Mouse (Mus musculus) heart, postnatal 10 days (tissue): ENCODE results near the gene Tapbp. TPM values are rescaled to one million over a fixed set of nuclear protein-coding genes. Genes with fewer than 3 reads are reported as not detected.
A peak's percentile ranks its signal among the peaks of the same experiment; 100 is the strongest.

ENCODE experiments used
- DNase-seq, 2 experiments: peaks; one replicate each; pipeline ENCODE4 v3.0.0; 2021
- intact Hi-C: fragments of 180-260 bp; cut with DNase I; formaldehyde crosslinking; loops from one replicate; pipeline ENCODE4 v1.15.1; 2025
- microRNA-seq, 2 experiments: library from miRNA; unstranded; fragments of <30 nt; microRNA quantifications; one replicate each; pipeline ENCODE4 v1.2.0; 2022
- total RNA-seq, 2 experiments: library from RNA; stranded (reverse); gene quantifications; 2 replicates each; pipeline ENCODE4 v1.2.3; 2021

The Tapbp gene
- total RNA-seq, 2 experiments from 2014 or later = 85.4 to 98.6 TPM

GRCm38 (mm10) chr17:33959948-33960347 is 44.2 kb downstream of the Tapbp start:
- intact Hi-C loops = no loop called here
- no peak for DNase-seq

GRCm38 (mm10) chr17:33962876-33963275 is 47.2 kb downstream of the Tapbp start:
- intact Hi-C loops = no loop called here
- no peak for DNase-seq

- intact Hi-C loops = loop anchor here (1.0 kb wide), 1 partner anchor 1326 kb away; no protein-coding TSS in a partner anchor
- DNase-seq = no peak
These were observed 49.6 kb downstream of the Tapbp start for GRCm38 (mm10) chr17:33965082-33965845.

DNA sequence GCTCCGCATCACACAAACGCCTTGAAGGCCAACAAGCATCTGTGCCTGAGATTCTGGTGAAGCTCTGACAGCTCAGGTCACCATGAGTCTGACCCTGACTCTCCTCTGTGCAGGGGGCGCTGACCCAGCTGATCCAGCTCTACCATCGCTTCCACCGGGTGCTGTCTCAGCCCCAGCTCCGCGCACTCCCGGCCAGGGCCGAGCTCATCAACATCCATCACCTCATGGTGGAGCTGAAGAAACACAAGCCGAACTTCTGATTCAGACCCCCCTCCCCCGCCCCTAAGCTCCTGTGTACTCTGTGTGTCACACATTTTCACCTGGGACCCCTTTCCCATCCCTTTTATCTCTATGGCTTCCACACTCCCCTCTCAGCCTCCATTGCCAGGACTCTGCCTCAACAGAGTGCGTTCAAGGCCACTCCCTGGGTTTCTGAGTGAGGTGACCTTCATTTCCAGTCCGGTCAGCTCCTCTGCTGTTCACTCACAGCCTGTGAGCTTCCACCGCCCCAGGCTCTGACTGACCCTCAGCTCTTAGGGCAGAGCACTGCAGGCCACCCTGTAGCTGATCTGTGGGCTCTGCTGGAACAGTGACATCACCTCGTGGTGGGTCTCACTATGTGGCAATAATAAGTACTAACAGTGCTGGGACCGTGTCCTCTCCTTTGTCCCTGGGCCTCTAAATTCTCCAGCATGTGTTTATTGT is 50.3 kb downstream of the Tapbp start:
- no peak for DNase-seq
- intact Hi-C loops = loop anchor here (1.0 kb wide), 1 partner anchor 1325 kb away; no protein-coding TSS in a partner anchor

- intact Hi-C loops = loop anchor here (2.0 kb wide), 1 partner anchor 14 kb away; no protein-coding TSS in a partner anchor
- peak; percentile 80 to 86 for DNase-seq
These were observed 52.8 kb downstream of the Tapbp start for GRCm38 (mm10) chr17:33968489-33968888.

- intact Hi-C loops = loop anchor here (2.0 kb wide), 1 partner anchor 14 kb away; no protein-coding TSS in a partner anchor
- DNase-seq = peak in 1 of 2 experiments; percentile 55
These were observed 53.2 kb downstream of the Tapbp start for GRCm38 (mm10) chr17:33968927-33969326.

- intact Hi-C loops = loop anchor here (2.0 kb wide), 1 partner anchor 13 kb away; no protein-coding TSS in a partner anchor
- DNase-seq = no peak
These were observed 53.7 kb downstream of the Tapbp start for GRCm38 (mm10) chr17:33969394-33969793.

GRCm38 (mm10) chr17:33972691-33973090 is 57.0 kb downstream of the Tapbp start:
- DNase-seq = peak; percentile 45 to 67
- intact Hi-C loops = no loop called here

DNA sequence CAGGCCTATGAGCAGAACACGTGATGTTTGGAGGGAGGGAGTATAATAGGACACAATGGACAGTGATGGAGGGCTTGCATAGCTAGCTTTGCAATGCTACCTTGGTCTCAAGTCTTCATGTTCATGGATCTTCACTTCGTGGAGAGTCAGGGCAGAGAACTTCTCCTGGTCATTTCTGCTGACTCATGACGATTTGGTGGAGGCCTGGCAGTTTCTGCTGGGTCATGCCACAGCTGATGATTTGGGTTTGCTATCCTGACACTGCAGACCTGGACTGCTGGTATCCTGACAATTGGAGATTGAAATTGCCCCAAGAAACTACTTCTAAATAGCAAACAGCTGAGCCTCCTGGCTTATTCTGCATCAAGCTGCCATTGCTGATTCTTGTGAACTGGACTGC is 57.9 kb downstream of the Tapbp start:
- no peak for DNase-seq
- intact Hi-C loops = no loop called here

- DNase-seq = no peak
- intact Hi-C loops = no loop called here
These were observed 62.3 kb downstream of the Tapbp start for GRCm38 (mm10) chr17:33977861-33978557.

GRCm38 (mm10) chr17:33978631-33979031 is 62.9 kb downstream of the Tapbp start:
- peak; percentile 77 to 81 for DNase-seq
- intact Hi-C loops = no loop called here

Small RNA genes lying within 50 kb of the gene (microRNA-seq; reads per million reads assigned to microRNA genes)
- gene Gm27740 = 0 reads per million in 2 experiments

Other genes with a start within 250 kb of the Tapbp start
- 100 to 1,000 TPM; 127 to 144 TPM for gene Hnrnpm, start 229.0 kb upstream of the Tapbp start, total RNA-seq
- 100 to 1,000 TPM; 120 to 121 TPM for gene March2, start 197.2 kb upstream of the Tapbp start, total RNA-seq
- gene Rab11b, start 155.4 kb upstream of the Tapbp start, total RNA-seq = 100 to 1,000 TPM; 343 to 349 TPM
- gene Angptl4, start 134.1 kb upstream of the Tapbp start, total RNA-seq = 100 to 1,000 TPM in 1 of 2 experiments, 10 to 100 TPM in 1; 34.9 to 119 TPM
- 10 to 100 TPM; 78.7 to 84.2 TPM for gene Kank3, start 105.4 kb upstream of the Tapbp start, total RNA-seq
- gene Rps28, start 91.3 kb upstream of the Tapbp start, total RNA-seq = 1,000 to 10,000 TPM; 1,002 to 1,034 TPM
- gene Ndufa7, start 91.3 kb upstream of the Tapbp start, total RNA-seq = 100 to 1,000 TPM; 499 to 513 TPM
- gene Cd320, start 72.8 kb upstream of the Tapbp start, total RNA-seq = 10 to 100 TPM; 19.7 to 22.9 TPM
- not detected for gene Gm7029, start 42.1 kb upstream of the Tapbp start, total RNA-seq
- 10 to 100 TPM; 12.6 to 13.8 TPM for gene Kifc1, start 25.2 kb upstream of the Tapbp start, total RNA-seq
- not detected for gene Platr17, start 10.8 kb upstream of the Tapbp start, total RNA-seq
- gene Daxx, start 6.5 kb upstream of the Tapbp start, total RNA-seq = 10 to 100 TPM; 16.9 to 18.3 TPM
- gene Zbtb22, start within 50 bp of the Tapbp start, total RNA-seq = 10 to 100 TPM; 29.4 to 33.0 TPM
- gene Rgl2, start 13.6 kb downstream of the Tapbp start, total RNA-seq = 10 to 100 TPM; 54.8 to 57.9 TPM
- gene Pfdn6, start 24.4 kb downstream of the Tapbp start, total RNA-seq = 10 to 100 TPM; 70.8 to 78.9 TPM
- 10 to 100 TPM; 12.4 to 12.6 TPM for gene Wdr46, start 24.8 kb downstream of the Tapbp start, total RNA-seq
- 1 to 10 TPM; 2.7 to 3.7 TPM for gene B3galt4, start 35.6 kb downstream of the Tapbp start, total RNA-seq
- gene Vps52, start 39.9 kb downstream of the Tapbp start, total RNA-seq = 10 to 100 TPM; 36.3 to 36.8 TPM
- gene Rps18, start 40.1 kb downstream of the Tapbp start, total RNA-seq = 100 to 1,000 TPM; 566 to 572 TPM
- gene H2-K1, start 84.4 kb downstream of the Tapbp start, total RNA-seq = 10 to 100 TPM; 54.8 to 56.2 TPM
- 10 to 100 TPM; 16.5 to 17.6 TPM for gene Ring1, start 108.8 kb downstream of the Tapbp start, total RNA-seq
- gene H2-Ke6, start 112.2 kb downstream of the Tapbp start, total RNA-seq = 10 to 100 TPM; 80.8 to 88.1 TPM
- 10 to 100 TPM; 81.7 to 84.4 TPM for gene Slc39a7, start 115.8 kb downstream of the Tapbp start, total RNA-seq
- gene Rxrb, start 115.9 kb downstream of the Tapbp start, total RNA-seq = 10 to 100 TPM; 45.4 to 46.7 TPM
- 1 to 10 TPM; 1.5 to 1.8 TPM for gene Col11a2, start 123.5 kb downstream of the Tapbp start, total RNA-seq
- gene H2-Oa, start 176.4 kb downstream of the Tapbp start, total RNA-seq = under 1 TPM in 1 of 2 experiments, not detected in 1; 0.31 TPM
- 1 to 10 TPM; 4.1 to 4.5 TPM for gene H2-DMa, start 203.6 kb downstream of the Tapbp start, total RNA-seq
- gene Brd2, start 206.7 kb downstream of the Tapbp start, total RNA-seq = 100 to 1,000 TPM; 113 to 119 TPM
- 1 to 10 TPM in 1 of 2 experiments, under 1 TPM in 1; 0.98 to 1.1 TPM for gene H2-DMb2, start 227.4 kb downstream of the Tapbp start, total RNA-seq
- under 1 TPM; 0.72 to 0.89 TPM for gene H2-DMb1, start 237.2 kb downstream of the Tapbp start, total RNA-seq